Mouse (Mus musculus) CH12.LX (cell line): Measurements from ENCODE around the gene Opcml. TPM values are rescaled to one million over a fixed set of nuclear protein-coding genes. Genes with fewer than 3 reads are reported as not detected.

ENCODE experiments used
- DNase-seq: peaks from one replicate; pipeline ENCODE4 v3.0.0-alpha.2; 2013; ENCODE audit errors: extremely low read depth
- H3K27ac ChIP-seq: 2 replicates; pipeline ENCODE4 v1.5.1; 2012; ENCODE audit warnings: low read depth, mild to moderate bottlenecking, control low read depth, moderate library complexity; ENCODE audit not compliant: insufficient read depth
- H3K27me3 ChIP-seq: replicated peaks from 2 replicates; pipeline ENCODE3; 2012; ENCODE audit warnings: inconsistent platforms
- H3K36me3 ChIP-seq, 2 experiments: replicated peaks in 1 of 2; 2 replicates each; pipeline versions ENCODE3 to v1.6.1; 2012; ENCODE audit warnings: inconsistent platforms in 1 of 2, low read length in 1 of 2, mild to moderate bottlenecking in 1 of 2, mixed read lengths in 1 of 2, moderate library complexity in 1 of 2; ENCODE audit not compliant: control insufficient read depth in 1 of 2, insufficient read depth in 1 of 2
- H3K4me1 ChIP-seq, 2 experiments: 2 replicates each; pipeline ENCODE4 v1.6.1; 2012; ENCODE audit warnings: inconsistent platforms in 1 of 2, moderate library complexity in 1 of 2; ENCODE audit not compliant: insufficient read depth in 2 of 2, control insufficient read depth in 1 of 2
- H3K4me2 ChIP-seq: 2 replicates; pipeline ENCODE4 v1.6.1; 2012; ENCODE audit warnings: low read depth, mild to moderate bottlenecking, control low read depth; ENCODE audit not compliant: poor library complexity, insufficient read depth, severe bottlenecking
- H3K4me3 ChIP-seq, 3 experiments: fragments of 150-350 bp in 1 of 3; sonication (generic) in 1 of 3; replicated peaks in 1 of 3; 2 replicates each; pipeline versions ENCODE3 to v1.5.1; 2011 to 2012; ENCODE audit warnings: low read depth in 2 of 3, low read length in 2 of 3, mild to moderate bottlenecking in 2 of 3, moderate library complexity in 2 of 3, control low read depth in 1 of 3, improper control_type of control experiment in 1 of 3, inconsistent platforms in 1 of 3, mixed read lengths in 1 of 3; ENCODE audit not compliant: poor library complexity in 1 of 3
- H3K79me2 ChIP-seq: replicated peaks from 2 replicates; pipeline ENCODE4 v1.6.1; 2012; ENCODE audit warnings: mild to moderate bottlenecking, moderate library complexity; ENCODE audit not compliant: control insufficient read depth, poor library complexity, insufficient read depth, severe bottlenecking; ENCODE audit errors: extremely low read depth
- H3K9ac ChIP-seq: 2 replicates; pipeline ENCODE4 v1.6.1; 2012; ENCODE audit warnings: low read depth, mild to moderate bottlenecking, control low read depth, moderate library complexity; ENCODE audit not compliant: insufficient read depth
- H3K9me3 ChIP-seq: replicated peaks from 2 replicates; pipeline ENCODE3; 2012; ENCODE audit warnings: low read length, inconsistent platforms, mixed read lengths
- BHLHE40 ChIP-seq: IDR thresholded peaks from 2 replicates; pipeline ENCODE4 v1.6.1; 2011; ENCODE audit warnings: mild to moderate bottlenecking, low read depth, low read length, improper control_type of control experiment
- CHD1 ChIP-seq: IDR thresholded peaks from 2 replicates; pipeline ENCODE4 v1.6.1; 2012; ENCODE audit warnings: low read depth, low read length, improper control_type of control experiment, inconsistent platforms
- CHD2 ChIP-seq: IDR thresholded peaks from 2 replicates; pipeline ENCODE4 v1.6.1; 2011; ENCODE audit warnings: low read length, improper control_type of control experiment
- CTCF ChIP-seq, 2 experiments: IDR thresholded peaks in 1 of 2; conservative IDR thresholded peaks in 1 of 2; 2 replicates each; pipeline ENCODE4 v1.5.1; 2011 to 2012; ENCODE audit warnings: low read depth in 2 of 2, low read length in 2 of 2, improper control_type of control experiment in 1 of 2, inconsistent platforms in 1 of 2, mild to moderate bottlenecking in 1 of 2, moderate library complexity in 1 of 2
- E2F4 ChIP-seq: IDR thresholded peaks from 2 replicates; pipeline ENCODE4 v1.6.1; 2011; ENCODE audit warnings: low read depth, low read length, improper control_type of control experiment; ENCODE audit not compliant: insufficient replicate concordance
- GABPA ChIP-seq: IDR thresholded peaks from 2 replicates; pipeline ENCODE4 v1.6.1; 2012; ENCODE audit warnings: low read depth, low read length, improper control_type of control experiment, inconsistent platforms; ENCODE audit not compliant: insufficient replicate concordance
- HCFC1 ChIP-seq: IDR thresholded peaks from 2 replicates; pipeline ENCODE4 v1.6.1; 2012; ENCODE audit warnings: low read depth, mild to moderate bottlenecking, inconsistent platforms, low read length, improper control_type of control experiment
- IRF4 ChIP-seq: IDR thresholded peaks from 2 replicates; pipeline ENCODE4 v1.6.1; 2014; ENCODE audit warnings: low read depth, mild to moderate bottlenecking, inconsistent platforms, low read length, improper control_type of control experiment
- JUN ChIP-seq: IDR thresholded peaks from 2 replicates; pipeline ENCODE4 v1.6.1; 2011; ENCODE audit warnings: low read depth, mild to moderate bottlenecking, low read length, improper control_type of control experiment, moderate library complexity; ENCODE audit not compliant: insufficient read depth
- JUND ChIP-seq: conservative IDR thresholded peaks from 2 replicates; pipeline ENCODE4 v1.6.1; 2011; ENCODE audit warnings: low read depth, low read length, improper control_type of control experiment
- MAX ChIP-seq: IDR thresholded peaks from 2 replicates; pipeline ENCODE4 v1.6.1; 2011; ENCODE audit warnings: low read length, improper control_type of control experiment
- MEF2A ChIP-seq: IDR thresholded peaks from 2 replicates; pipeline ENCODE4 v1.6.1; 2014; ENCODE audit warnings: low read depth, mild to moderate bottlenecking, inconsistent platforms, low read length, improper control_type of control experiment, borderline replicate concordance
- MYC ChIP-seq: IDR thresholded peaks from 2 replicates; pipeline ENCODE4 v1.6.1; 2011; ENCODE audit warnings: low read depth, mild to moderate bottlenecking, improper control_type of control experiment, low read length
- PAX5 ChIP-seq: IDR thresholded peaks from 2 replicates; pipeline ENCODE4 v1.6.1; 2012; ENCODE audit warnings: low read length, inconsistent platforms, mixed read lengths
- POLR2A ChIP-seq: IDR thresholded peaks from 2 replicates; pipeline ENCODE4 v1.6.1; 2011; ENCODE audit warnings: low read depth, mild to moderate bottlenecking, improper control_type of control experiment, low read length
- POLR2AphosphoS2 ChIP-seq: IDR thresholded peaks from 2 replicates; pipeline ENCODE4 v1.6.1; 2011; ENCODE audit warnings: low read depth, low read length, improper control_type of control experiment
- RAD21 ChIP-seq: IDR thresholded peaks from 2 replicates; pipeline ENCODE4 v1.6.1; 2011; ENCODE audit warnings: low read depth, mild to moderate bottlenecking, low read length, improper control_type of control experiment, moderate library complexity
- RCOR1 ChIP-seq: conservative IDR thresholded peaks from 2 replicates; pipeline ENCODE4 v1.6.1; 2012; ENCODE audit warnings: low read depth, mild to moderate bottlenecking, inconsistent platforms, low read length, improper control_type of control experiment
- SIN3A ChIP-seq: IDR thresholded peaks from 2 replicates; pipeline ENCODE4 v1.6.1; 2012; ENCODE audit warnings: low read length, improper control_type of control experiment, inconsistent platforms
- SMC3 ChIP-seq: IDR thresholded peaks from 2 replicates; pipeline ENCODE4 v1.6.1; 2011; ENCODE audit warnings: low read depth, low read length, improper control_type of control experiment
- TCF12 ChIP-seq: IDR thresholded peaks from 2 replicates; pipeline ENCODE4 v1.6.1; 2014; ENCODE audit warnings: low read depth, mild to moderate bottlenecking, inconsistent platforms, low read length, improper control_type of control experiment
- USF1 ChIP-seq: IDR thresholded peaks from 2 replicates; pipeline ENCODE4 v1.6.1; 2014; ENCODE audit warnings: low read depth, mild to moderate bottlenecking, inconsistent platforms, low read length, improper control_type of control experiment
- ZC3H11A ChIP-seq: IDR thresholded peaks from 2 replicates; pipeline ENCODE4 v1.6.1; 2012; ENCODE audit warnings: low read depth, mild to moderate bottlenecking, inconsistent platforms, low read length, improper control_type of control experiment
- ZKSCAN1 ChIP-seq: IDR thresholded peaks from 2 replicates; pipeline ENCODE4 v1.6.1; 2012; ENCODE audit warnings: low read depth, inconsistent platforms, low read length, improper control_type of control experiment, borderline replicate concordance
- ZMIZ1 ChIP-seq: IDR thresholded peaks from 2 replicates; pipeline ENCODE4 v1.6.1; 2012; ENCODE audit warnings: low read depth, mild to moderate bottlenecking, inconsistent platforms, low read length, improper control_type of control experiment
- dilution Hi-C: fragments of 300-500 bp; cut with MboI; formaldehyde crosslinking; loops from 2 replicates; pipeline ENCODE4 v1.14.3; 2020; ENCODE audit warnings: low sequenced_read_pairs; ENCODE audit not compliant: extremely low pct_unique_long_range_greater_than_20kb, extremely low pct_ligation_motif_present
- in situ Hi-C: fragments of 300-500 bp; cut with MboI; formaldehyde crosslinking; loops from 3 replicates; pipeline ENCODE4 v1.14.3; 2019; ENCODE audit warnings: low sequenced_read_pairs, low pct_ligation_motif_present, low pct_unique_long_range_greater_than_20kb, mixed read lengths
- polyA plus RNA-seq: library from polyadenylated mRNA; unstranded; fragments of >175 nt; gene quantifications from 2 replicates; pipeline ENCODE4 v1.2.1, GENCODE M21; 2012; ENCODE audit warnings: low read depth; ENCODE audit not compliant: insufficient read length
- total RNA-seq, 2 experiments: library from RNA; depleted of rRNA; stranded (reverse); fragments of 300-350 nt in 1 of 2; fragments of >200 nt in 1 of 2; gene quantifications; 2 replicates each; pipeline ENCODE4 v1.2.3; 2012 to 2014

Gene Opcml
- total and polyA plus RNA-seq, 3 experiments, result 0.34 to 0.60 TPM; not detected in 1

DNA sequence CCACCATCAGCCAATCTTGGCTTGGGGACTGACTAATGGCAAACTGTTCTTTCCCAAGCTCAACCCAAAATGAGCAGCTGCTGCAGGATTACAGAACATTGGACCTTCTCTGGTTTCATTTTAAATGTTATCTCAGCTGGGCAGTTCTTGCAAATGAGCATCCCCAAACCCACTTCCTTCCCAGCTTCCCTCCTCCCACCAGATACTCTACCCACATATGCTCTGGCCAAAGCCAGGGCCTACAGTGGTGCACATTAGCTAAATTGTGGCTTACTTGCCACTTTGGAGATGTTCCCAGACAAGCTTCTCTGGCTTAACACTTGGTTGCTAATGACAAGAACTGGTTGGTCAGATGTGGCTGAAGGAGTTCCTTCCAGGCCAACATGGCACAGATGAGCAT, 311.4 kb downstream of the Opcml start:
- in situ Hi-C loops, result no loop called here
- H3K4me1 ChIP-seq, result peaks cover 0 to 7% of the 10 kb centered on the region in 2 experiments; a peak in 2 of 4 replicates
- DNase-seq, result no peak
- dilution Hi-C loops, result no loop called here
- no peaks in the 10 kb centered on the region for H3K79me2 ChIP-seq
- H3K27me3 ChIP-seq, result no peaks in the 10 kb centered on the region
- no peaks in the 10 kb centered on the region for H3K36me3 ChIP-seq
- peaks cover 25% of the 10 kb centered on the region for H3K9me3 ChIP-seq
- no peak for TF ChIP-seq E2F4
- TF ChIP-seq PAX5, result no peak
- no peak for TF ChIP-seq POLR2A
- TF ChIP-seq IRF4, result no peak
- TF ChIP-seq JUND, result no peak
- no peak for TF ChIP-seq HCFC1
- no peak for TF ChIP-seq SIN3A
- TF ChIP-seq GABPA, result no peak
- no peak for TF ChIP-seq POLR2AphosphoS2
- no peak for TF ChIP-seq JUN
- no peak for TF ChIP-seq SMC3
- no peak for TF ChIP-seq RAD21
- no peak for TF ChIP-seq MEF2A
- no peak for TF ChIP-seq ZKSCAN1
- no peak overlapping the region for H3K4me3 ChIP-seq
- H3K4me2 ChIP-seq, result no peak overlapping the region
- no peak overlapping the region for H3K9ac ChIP-seq
- H3K27ac ChIP-seq, result no peak overlapping the region

GRCm38 (mm10) chr9:28121858-28122257, 331.3 kb downstream of the Opcml start:
- TF ChIP-seq GABPA (no peak), ZMIZ1 (no peak), RAD21 (no peak), CHD1 (no peak), TCF12 (no peak), CTCF (conservative IDR thresholded peaks at IDR 0.05 in 1 of 2, IDR thresholded peaks at IDR 0.05 in 1 of 2; ENCODE audit: low read depth in 2 of 2, low read length in 2 of 2) (no peak), CHD2 (no peak), JUND (no peak), MAX (no peak), ZC3H11A (no peak), MYC (no peak), POLR2A (no peak), MEF2A (no peak), USF1 (no peak), IRF4 (no peak), BHLHE40 (no peak), RCOR1 (no peak), E2F4 (no peak)
- Histone ChIP-seq H3K27ac (no peak overlapping the region), H3K4me3 (no peak overlapping the region), H3K27me3 (no peaks in the 10 kb centered on the region), H3K9ac (no peak overlapping the region), H3K4me2 (no peak overlapping the region), H3K36me3 (no peaks in the 10 kb centered on the region), H3K4me1 (no peaks in the 10 kb centered on the region), H3K9me3 (peaks cover 13% of the 10 kb centered on the region), H3K79me2 (no peaks in the 10 kb centered on the region)
- dilution Hi-C loops (no loop called here), in situ Hi-C loops (no loop called here)
- DNase-seq, result no peak
